In genomic region chr5:115622686-115623085, GRCm38 (mm10) we compare ENCODE assay signal across 31 mouse cellular contexts. TPM values are rescaled to one million over a fixed set of nuclear protein-coding genes. Genes with fewer than 3 reads are reported as not detected.
DNase-seq lines count a peak whose midpoint lies in the region; ATAC-seq and TF ChIP-seq lines count a peak whose summit lies in the region.
"Had no signal": no experiment of that assay in that cellular context is flagged by ENCODE, and none has a peak within 500 bp of the region (broad histone marks: within the 10 kb centered on the region; RNA-seq: fewer than 3 reads in every experiment).

No protein-coding gene starts in this region.

- H3K9ac ChIP-seq in lung, postnatal 0 days (replicated peaks; ENCODE audit: low read depth): no peak overlapping the region
- no peak overlapping the region for H3K9ac ChIP-seq in MEL (ENCODE audit: control insufficient read depth, low read depth, low read length, poor library complexity, severe bottlenecking)
- no peak overlapping the region for H3K9ac ChIP-seq in liver, embryonic 13.5 days
- H3K9ac ChIP-seq: embryonic facial prominence, embryonic 12.5 days; forebrain, embryonic 15.5 days; heart, embryonic 13.5 days; hindbrain, embryonic 14.5 days; limb, embryonic 13.5 days; neural tube, embryonic 15.5 days; stomach, embryonic 15.5 days had no signal

- H3K27ac ChIP-seq in lung, postnatal 0 days (ENCODE audit: low read length): no peak overlapping the region
- no peak overlapping the region for H3K27ac ChIP-seq in MEL (ENCODE audit: control insufficient read depth, low read depth, low read length)
- peak overlapping the region; percentile 69 for H3K27ac ChIP-seq in liver, embryonic 13.5 days
- H3K27ac ChIP-seq: embryonic facial prominence, embryonic 12.5 days; forebrain, embryonic 10.5 days; forebrain, embryonic 15.5 days; heart, adult 2 months; heart, embryonic 13.5 days; hindbrain, embryonic 14.5 days; limb, embryonic 13.5 days; neural tube, embryonic 15.5 days; stomach, embryonic 15.5 days had no signal

- H3K4me1 ChIP-seq in lung, postnatal 0 days (ENCODE audit: insufficient read depth, low read depth, low read length): no peaks in the 10 kb centered on the region
- H3K4me1 ChIP-seq in lung, adult 2 months (ENCODE audit: control insufficient read depth, insufficient read depth, low read length): no peaks in the 10 kb centered on the region
- peaks cover 14 to 26% of the 10 kb centered on the region in 2 experiments for H3K4me1 ChIP-seq in MEL (ENCODE audit: control insufficient read depth in 1 of 2, insufficient read depth in 2 of 2, low read length in 2 of 2)
- H3K4me1 ChIP-seq in liver, embryonic 13.5 days (replicated peaks): peaks cover 47% of the 10 kb centered on the region
- H3K4me1 ChIP-seq: embryonic facial prominence, embryonic 12.5 days; forebrain, embryonic 15.5 days; heart, embryonic 13.5 days; limb, embryonic 13.5 days; neural tube, embryonic 15.5 days; stomach, embryonic 15.5 days had no signal

- peaks cover 13% of the 10 kb centered on the region; the same call in 1 of the 2 replicates for H3K36me3 ChIP-seq in lung, postnatal 0 days (ENCODE audit: insufficient read depth, low read length)
- peaks cover 1 to 24% of the 10 kb centered on the region in 2 experiments; a peak in 3 of 4 replicates for H3K36me3 ChIP-seq in MEL (ENCODE audit: control insufficient read depth in 1 of 2, insufficient read depth in 2 of 2, low read length in 2 of 2)
- peaks cover 47% of the 10 kb centered on the region for H3K36me3 ChIP-seq in liver, embryonic 13.5 days

- TF ChIP-seq RAD21 in MEL (IDR thresholded peaks at IDR 0.05; ENCODE audit: low read depth, low read length): no peak

- no peaks in the 10 kb centered on the region for H3K79me2 ChIP-seq in MEL (ENCODE audit: control insufficient read depth, insufficient read depth, low read length, poor library complexity)

- no peak for TF ChIP-seq POLR2A in lung, adult 2 months (IDR thresholded peaks at IDR 0.05; ENCODE audit: borderline replicate concordance, extremely low read depth, low read depth, low read length)
- TF ChIP-seq POLR2A in MEL (IDR thresholded peaks at IDR 0.05; ENCODE audit: control insufficient read depth in 1 of 2, insufficient read depth in 1 of 2, low read depth in 1 of 2, low read length in 2 of 2, poor library complexity in 1 of 2): no peak

- no peak for TF ChIP-seq EP300 in lung, postnatal 0 days (IDR thresholded peaks at IDR 0.05)
- TF ChIP-seq EP300 in MEL (IDR thresholded peaks at IDR 0.05; ENCODE audit: low read depth in 1 of 2, low read length in 2 of 2): no peak

- 83% methylated on average over 7 of the region's 7 CpGs for WGBS in lung, postnatal 0 days
- 80% methylated on average over 7 of the region's 7 CpGs for WGBS in lung, adult 2 months
- 78% methylated on average over 7 of the region's 7 CpGs for WGBS in liver, embryonic 13.5 days (ENCODE audit: insufficient replicate concordance)

- no peak for DNase-seq in lung, postnatal 0 days (ENCODE audit: low spot score)
- DNase-seq in lung, adult 2 months: no peak
- DNase-seq in MEL (ENCODE audit: low read depth, low spot score): peak; percentile 35
- DNase-seq in liver, embryonic 13.5 days: peak; percentile 23
- DNase-seq in layer of hippocampus, adult 9-10 months (ENCODE audit: low spot score): no peak
- DNase-seq: adrenal gland, adult 2 months; adrenal gland, postnatal 36 days; cerebellum, adult 8-10 months; embryo, embryonic 11 days; gastrocnemius, postnatal 25 days; heart, adult 2 months; heart, postnatal 10 days; kidney, postnatal 14 days; lung, adult 18-20 months; lung, postnatal 14 days; right cerebral cortex, postnatal 25 days; thymus, adult 2 months; thymus, postnatal 4 days had no signal

- 0 out of 2 replicates have a peak, but pooled peaks have one; percentile 16 for ATAC-seq in lung, postnatal 0 days
- ATAC-seq in liver, embryonic 13.5 days (ENCODE audit: low read depth): no peak
- peak; percentile 37; the same call in 1 of the 2 replicates for ATAC-seq in monocyte, adult 5-6 weeks (replicated peaks; ENCODE audit: insufficient number of reproducible peaks, low FRiP score, low TSS enrichment, poor library complexity, severe bottlenecking)
- ATAC-seq in granulocyte monocyte progenitor cell, adult 5-6 weeks (replicated peaks; ENCODE audit: poor library complexity, severe bottlenecking): no peak
- ATAC-seq: activated CD4-positive, CD25-positive, alpha-beta regulatory T cell, adult 4 months; forebrain, embryonic 15.5 days; intestine, postnatal 0 days had no signal

- TF ChIP-seq CTCF in lung, postnatal 0 days (IDR thresholded peaks at IDR 0.05): no peak
- no peak for TF ChIP-seq CTCF in lung, adult 2 months (IDR thresholded peaks at IDR 0.05; ENCODE audit: insufficient read depth, low read length)
- no peak for TF ChIP-seq CTCF in MEL (IDR thresholded peaks at IDR 0.05 in 2 of 3, conservative IDR thresholded peaks at IDR 0.05 in 1 of 3; ENCODE audit: control insufficient read depth in 1 of 3, insufficient read depth in 1 of 3, low read depth in 2 of 3, low read length in 3 of 3, poor library complexity in 1 of 3, severe bottlenecking in 1 of 3)

- no peak overlapping the region for H3K4me2 ChIP-seq in lung, postnatal 0 days (replicated peaks; ENCODE audit: low read depth, low read length)
- no peak overlapping the region for H3K4me2 ChIP-seq in liver, embryonic 13.5 days
- H3K4me2 ChIP-seq: embryonic facial prominence, embryonic 12.5 days; forebrain, embryonic 15.5 days; heart, embryonic 13.5 days; hindbrain, embryonic 14.5 days; limb, embryonic 13.5 days; neural tube, embryonic 15.5 days; stomach, embryonic 15.5 days had no signal

- no peaks in the 10 kb centered on the region for H3K27me3 ChIP-seq in lung, postnatal 0 days (replicated peaks; ENCODE audit: insufficient read depth, low read length)
- H3K27me3 ChIP-seq in MEL (ENCODE audit: control insufficient read depth in 1 of 2, insufficient read depth in 2 of 2, low read length in 2 of 2): no peaks in the 10 kb centered on the region
- H3K27me3 ChIP-seq in liver, embryonic 13.5 days: no peaks in the 10 kb centered on the region
- H3K27me3 ChIP-seq: embryonic facial prominence, embryonic 12.5 days; forebrain, embryonic 15.5 days; heart, embryonic 13.5 days; limb, embryonic 13.5 days; neural tube, embryonic 15.5 days; stomach, embryonic 15.5 days had no signal

- H3K4me3 ChIP-seq in lung, postnatal 0 days (ENCODE audit: low read depth, low read length): no peak overlapping the region
- no peak overlapping the region for H3K4me3 ChIP-seq in lung, adult 2 months (replicated peaks; ENCODE audit: extremely low read depth, low read depth, low read length)
- H3K4me3 ChIP-seq in MEL (ENCODE audit: control insufficient read depth in 1 of 2, insufficient read depth in 1 of 2, low read depth in 2 of 2, low read length in 2 of 2): no peak overlapping the region
- H3K4me3 ChIP-seq in liver, embryonic 13.5 days (replicated peaks): no peak overlapping the region
- H3K4me3 ChIP-seq: embryonic facial prominence, embryonic 12.5 days; forebrain, embryonic 10.5 days; forebrain, embryonic 15.5 days; heart, adult 2 months; heart, embryonic 13.5 days; limb, embryonic 13.5 days; midbrain, embryonic 10.5 days; neural tube, embryonic 15.5 days; stomach, embryonic 15.5 days had no signal

- no peaks in the 10 kb centered on the region for H3K9me3 ChIP-seq in lung, postnatal 0 days (ENCODE audit: low read length)
- H3K9me3 ChIP-seq in MEL (replicated peaks; ENCODE audit: insufficient read depth, low read length): no peaks in the 10 kb centered on the region
- H3K9me3 ChIP-seq in liver, embryonic 13.5 days (replicated peaks): no peaks in the 10 kb centered on the region
- H3K9me3 ChIP-seq: embryonic facial prominence, embryonic 12.5 days; forebrain, embryonic 10.5 days; forebrain, embryonic 15.5 days; heart, embryonic 13.5 days; limb, embryonic 13.5 days; midbrain, embryonic 10.5 days; neural tube, embryonic 15.5 days; stomach, embryonic 15.5 days had no signal

TF ChIP-seq in MEL, 35 proteins besides CTCF, POLR2A, EP300 and RAD21:
- TF ChIP-seq GABPA (IDR thresholded peaks at IDR 0.05; ENCODE audit: low read depth, low read length) (no peak), CHD2 (IDR thresholded peaks at IDR 0.05; ENCODE audit: low read length) (no peak)
TF ChIP-seq in MEL: peak in this region for 0.

RNA-seq across cellular contexts. Expression of gene Rab35, which starts 9.0 kb away (rescaled TPM):
- polyA plus RNA-seq in lung, postnatal 0 days (2015; fragmentation: Nextera tagmentation; extraction: Ambion mirVana): 19.5 and 20.1 TPM in 2 replicates
- 62.3 and 70.3 TPM in 2 replicates for polyA plus RNA-seq in lung, adult 2 months (2012; rRNA removed)
- 62.1 and 66.9 TPM in 2 replicates for total RNA-seq in MEL (2012; rRNA removed)
- 100 to 1,000 TPM in 1 of 2 experiments, not detected in 1; 113 TPM for polyA plus RNA-seq in MEL (2012; ENCODE audit: insufficient read depth in 1 of 2, insufficient read length in 2 of 2, low read depth in 1 of 2, low replicate concordance in 2 of 2, missing spikeins in 1 of 2)
- polyA plus RNA-seq in liver, embryonic 13.5 days (2015; fragmentation: Nextera tagmentation; extraction: Ambion mirVana): 14.7 and 16.7 TPM in 2 replicates
- 44.1 to 51.4 TPM (median 46.2 TPM) in 3 replicates for total RNA-seq in monocyte, adult 5-6 weeks (2017)
- 30.5 and 41.8 TPM in 2 replicates for total RNA-seq in granulocyte monocyte progenitor cell, adult 5-6 weeks (2014; fragmentation: Nextera tagmentation)
- total RNA-seq in granulocyte monocyte progenitor cell, adult 5-6 weeks (2017): 22.7 and 23.9 TPM in 2 replicates

RNA-seq across cellular contexts. Expression of gene Gcn1l1, which starts 57.6 kb away (rescaled TPM):
- polyA plus RNA-seq in lung, postnatal 0 days (2015; fragmentation: Nextera tagmentation; extraction: Ambion mirVana): 13.1 and 14.5 TPM in 2 replicates
- 36.8 and 52.8 TPM in 2 replicates for polyA plus RNA-seq in lung, adult 2 months (2012; rRNA removed)
- total RNA-seq in MEL (2012; rRNA removed): 79.7 and 93.8 TPM in 2 replicates
- 100 to 1,000 TPM in 1 of 2 experiments, 10 to 100 TPM in 1; 88.2 to 123 TPM for polyA plus RNA-seq in MEL (2012; ENCODE audit: insufficient read depth in 1 of 2, insufficient read length in 2 of 2, low read depth in 1 of 2, low replicate concordance in 2 of 2, missing spikeins in 1 of 2)
- 18.7 and 19.3 TPM in 2 replicates for polyA plus RNA-seq in liver, embryonic 13.5 days (2015; fragmentation: Nextera tagmentation; extraction: Ambion mirVana)
- total RNA-seq in monocyte, adult 5-6 weeks (2017): 16.9 to 37.5 TPM (median 22.8 TPM) in 3 replicates
- total RNA-seq in granulocyte monocyte progenitor cell, adult 5-6 weeks (2014; fragmentation: Nextera tagmentation): 26.9 and 43.5 TPM in 2 replicates
- total RNA-seq in granulocyte monocyte progenitor cell, adult 5-6 weeks (2017): 33.4 and 37.4 TPM in 2 replicates

Comparison
In these comparisons a context has a peak if more than half of its experiments do, and no peak if none do; other contexts are left out.
1. ATAC-seq: peak in lung, postnatal 0 days (single experiment) and monocyte, adult 5-6 weeks (single experiment); none in liver, embryonic 13.5 days (single experiment) and granulocyte monocyte progenitor cell, adult 5-6 weeks (single experiment).
2. DNase-seq: peak in MEL (single experiment) and liver, embryonic 13.5 days (single experiment); none in lung, postnatal 0 days (single experiment), lung, adult 2 months (single experiment) and layer of hippocampus, adult 9-10 months (single experiment).